Mouse (Mus musculus): ENCODE measurements around the gene Ghrh.

DNA sequence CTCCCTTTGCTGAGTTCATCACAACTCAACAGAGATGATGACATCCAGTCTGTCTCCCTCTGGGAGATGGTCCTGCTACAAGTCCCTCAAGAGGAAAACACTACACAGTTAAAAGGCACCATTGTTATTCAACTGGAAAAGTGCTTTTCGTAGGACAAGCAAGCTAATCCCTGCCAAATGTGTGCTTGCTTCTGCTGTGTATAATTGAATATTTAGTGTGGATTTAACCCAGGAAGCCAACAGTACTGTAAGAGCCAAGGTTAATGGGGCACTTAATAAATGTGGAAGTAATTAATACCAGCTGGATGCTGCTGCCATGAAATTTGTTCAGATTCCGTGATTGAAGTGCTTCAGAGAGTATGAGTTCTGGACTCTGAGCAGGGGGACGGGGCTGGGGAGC is 6.8 kb upstream of the Ghrh start:
- no peak for TF ChIP-seq CTCF (IDR thresholded peaks at IDR 0.05; ENCODE audit: low read depth)
- no peak for TF ChIP-seq EP300 (IDR thresholded peaks at IDR 0.05; ENCODE audit: low read depth)
